Mouse (Mus musculus): ENCODE results near the gene C330021F23Rik.

DNA sequence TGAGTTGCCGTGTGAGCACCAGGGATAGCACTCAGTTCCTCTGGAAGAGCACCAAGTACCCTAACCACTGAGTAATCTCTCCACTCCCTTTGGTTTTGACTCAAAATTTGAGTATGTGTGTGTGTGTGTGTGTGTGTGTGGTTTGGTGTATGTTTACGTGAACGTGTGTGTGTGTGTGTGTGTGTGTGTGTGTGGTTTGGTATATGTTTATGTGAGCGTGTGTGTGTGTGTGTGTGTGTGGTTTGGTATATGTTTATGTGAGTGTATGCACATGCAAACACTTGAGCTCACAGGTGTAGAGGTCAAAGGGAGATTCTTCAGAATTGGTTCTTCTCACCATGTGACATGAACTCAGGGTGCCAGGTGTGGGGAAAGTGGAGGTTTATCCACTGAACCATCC lies 11.7 kb upstream of the C330021F23Rik start:
- no peak for TF ChIP-seq MAFK (IDR thresholded peaks at IDR 0.05; ENCODE audit: insufficient read depth, low read depth, low read length)
- no peak for TF ChIP-seq ZC3H11A (IDR thresholded peaks at IDR 0.05; ENCODE audit: borderline replicate concordance, low read depth, low read length)
- TF ChIP-seq HCFC1 (IDR thresholded peaks at IDR 0.05; ENCODE audit: borderline replicate concordance, insufficient read depth, low read length) = no peak

Data from ES-E14 (cell line).